Mouse (Mus musculus) cerebellum, adult 11-12 months (tissue): Measurements from ENCODE around the gene Atp6ap2.
"Not testable (repeated sequence)": the region's sequence is repeated elsewhere in the genome, so short reads cannot be mapped to it uniquely, and the experiment has no call there.

Source experiments
- DNase-seq: peaks from one replicate; pipeline ENCODE4 v3.0.0; 2022

Gene Atp6ap2

GRCm38 (mm10) chrX:12587192-12587957 is at the start of gene Atp6ap2:
Gene Atp6ap2, plus strand, starts transcription at chrX:12587801.
- DNase-seq, result peak; percentile 96

DNA sequence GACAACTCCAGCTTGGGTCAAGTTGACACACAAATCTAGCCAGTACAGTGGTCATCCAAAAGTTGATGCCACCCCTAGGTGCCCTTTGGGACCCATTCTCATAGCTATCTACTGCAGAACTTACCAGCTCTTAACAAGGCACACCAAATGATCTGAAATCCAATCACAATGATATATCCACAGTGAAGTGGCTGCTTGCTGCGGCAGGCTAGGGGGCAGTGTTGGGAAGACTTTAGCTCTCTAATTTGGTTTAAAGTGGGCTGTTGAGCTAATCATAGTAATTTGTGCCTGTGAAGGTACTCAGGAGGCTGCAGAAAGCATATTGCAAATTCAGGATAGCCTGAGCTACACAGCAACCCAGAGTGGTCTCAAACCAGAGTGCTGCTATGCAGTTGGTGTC is 43.2 kb upstream of the Atp6ap2 start:
- no peak for DNase-seq

DNA sequence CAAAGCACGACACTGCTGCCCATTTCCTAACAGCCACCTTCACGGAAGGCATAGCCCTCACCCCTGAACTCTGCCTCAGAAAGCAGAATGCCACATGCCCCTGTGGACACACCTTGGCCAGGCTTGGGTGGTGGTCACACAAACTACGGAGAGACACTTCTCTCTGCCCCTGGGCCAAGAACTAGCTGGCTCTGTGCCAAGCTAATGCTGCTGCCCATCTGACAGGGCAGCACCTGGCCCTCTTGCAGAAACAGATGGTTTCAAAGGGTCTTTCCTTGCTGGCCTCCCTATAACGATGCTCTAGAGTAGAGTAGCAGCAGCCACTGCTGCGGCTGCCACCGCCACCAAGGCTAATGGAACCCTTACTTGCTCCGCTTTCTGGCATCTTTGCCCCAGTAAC is 30.5 kb upstream of the Atp6ap2 start:
- DNase-seq, result peak; percentile 2

- DNase-seq, result no peak
Measured at GRCm38 (mm10) chrX:12571407-12571806, 16.2 kb upstream of the Atp6ap2 start.

DNA sequence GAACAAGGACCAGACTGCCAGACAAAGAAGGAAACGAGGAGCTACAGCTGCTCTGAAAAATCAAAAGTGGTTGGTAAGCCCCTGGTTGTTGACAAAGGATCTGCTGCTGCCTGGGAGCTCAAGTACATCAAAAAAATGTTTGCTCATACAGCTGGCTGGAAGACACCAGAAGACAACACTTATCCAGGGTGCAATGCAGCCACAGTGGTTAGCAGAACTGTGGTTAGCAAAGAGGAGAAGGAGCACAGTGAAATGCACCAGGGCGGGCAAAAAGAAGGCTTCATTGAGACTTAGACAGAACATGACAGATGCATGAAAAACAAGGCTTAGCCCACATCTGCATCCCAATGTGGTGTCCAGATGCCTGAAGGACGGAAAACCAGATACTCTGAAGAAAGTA is 9.7 kb upstream of the Atp6ap2 start:
- no peak for DNase-seq

DNA sequence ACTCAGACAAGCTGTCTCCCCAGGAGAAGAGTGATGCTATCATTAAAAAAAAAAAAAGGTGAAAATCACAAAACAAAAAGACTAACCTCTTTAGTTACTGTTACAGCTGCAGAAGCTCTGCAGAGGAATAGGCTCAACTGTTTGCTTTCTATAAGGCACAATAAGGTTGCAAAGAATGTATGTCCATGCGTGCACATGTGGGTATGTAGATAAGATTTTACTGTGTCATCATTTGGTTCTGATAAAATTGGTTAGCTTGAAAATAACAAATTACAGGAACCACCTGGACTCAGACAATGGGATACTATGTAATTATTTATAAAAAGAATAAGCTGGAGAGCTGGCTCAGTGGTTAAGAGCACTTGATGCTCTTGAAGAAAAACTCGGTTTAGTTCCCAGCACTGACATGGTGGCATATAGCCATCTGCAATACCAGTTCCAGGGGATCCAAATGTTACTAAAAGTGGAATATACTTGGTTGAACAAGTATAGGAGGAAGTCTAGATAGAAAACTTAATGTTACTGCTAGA is 9.2 kb upstream of the Atp6ap2 start:
- no peak for DNase-seq

GRCm38 (mm10) chrX:12583261-12583660 is 4.3 kb upstream of the Atp6ap2 start:
- DNase-seq, result no peak

- DNase-seq, result no peak
Measured at GRCm38 (mm10) chrX:12587958-12588355, 356 bp downstream of the Atp6ap2 start.

- no peak for DNase-seq
Measured at GRCm38 (mm10) chrX:12591401-12591943, 3.9 kb downstream of the Atp6ap2 start.

- no peak for DNase-seq
Measured at GRCm38 (mm10) chrX:12592011-12592410, 4.4 kb downstream of the Atp6ap2 start.

DNA sequence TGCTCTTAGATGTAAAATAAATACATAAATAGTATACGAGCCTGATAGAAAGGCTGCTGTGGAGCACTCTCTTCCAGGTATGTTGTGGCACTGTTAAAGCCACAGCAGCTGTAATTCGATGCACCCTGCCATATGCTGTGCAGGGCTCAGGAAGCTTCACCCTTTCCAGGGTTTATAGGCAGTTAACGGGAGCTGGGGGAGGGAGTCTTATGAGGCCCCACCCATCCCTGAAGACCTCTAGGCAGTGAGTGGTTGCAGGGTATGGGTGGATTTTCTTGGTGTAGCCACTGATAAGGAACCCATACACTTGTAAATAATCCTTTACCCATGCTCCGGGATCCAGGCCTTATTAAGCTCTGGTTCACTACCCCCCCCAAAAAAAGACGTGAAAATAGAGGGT is 6.2 kb downstream of the Atp6ap2 start:
- no peak for DNase-seq

DNA sequence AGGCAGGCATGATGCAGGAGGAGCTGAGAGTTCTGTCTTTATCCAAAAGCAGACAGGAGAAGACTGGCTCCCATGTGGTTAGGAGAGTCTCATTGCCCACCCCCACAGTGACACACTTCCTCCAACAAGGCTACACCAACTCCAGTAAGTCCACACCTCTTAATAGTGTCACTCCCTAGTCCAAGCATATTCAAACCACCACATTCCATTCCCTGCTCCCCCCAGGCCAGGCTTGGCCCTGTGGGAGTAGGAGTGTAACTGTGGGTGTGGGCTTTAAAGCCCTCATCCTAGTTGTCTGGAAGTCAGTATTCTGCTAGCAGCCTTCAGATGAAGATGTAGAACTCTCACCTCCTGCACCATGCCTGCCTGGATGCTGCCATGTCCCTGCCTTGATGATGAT is 22.9 kb downstream of the Atp6ap2 start:
- not testable (repeated sequence) for DNase-seq

DNA sequence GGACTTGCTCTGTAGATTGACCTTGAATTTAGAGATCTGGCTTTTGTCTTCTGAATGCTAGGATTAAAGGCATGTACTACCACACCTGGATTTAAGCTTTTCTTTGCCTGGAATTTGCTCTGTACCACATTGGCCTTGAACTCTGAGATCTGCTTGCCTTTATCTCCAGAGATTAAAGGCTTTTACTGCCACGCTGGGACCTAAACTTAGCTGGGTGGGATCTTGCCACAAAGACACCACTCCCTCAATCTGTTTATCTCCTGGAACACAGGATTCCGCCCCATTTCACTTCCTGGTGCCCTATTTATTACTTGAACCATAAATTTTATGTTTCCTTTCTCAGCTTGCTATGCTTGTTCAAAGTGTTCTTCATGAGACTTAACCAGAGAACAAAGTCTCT is 23.6 kb downstream of the Atp6ap2 start:
- no peak for DNase-seq

DNA sequence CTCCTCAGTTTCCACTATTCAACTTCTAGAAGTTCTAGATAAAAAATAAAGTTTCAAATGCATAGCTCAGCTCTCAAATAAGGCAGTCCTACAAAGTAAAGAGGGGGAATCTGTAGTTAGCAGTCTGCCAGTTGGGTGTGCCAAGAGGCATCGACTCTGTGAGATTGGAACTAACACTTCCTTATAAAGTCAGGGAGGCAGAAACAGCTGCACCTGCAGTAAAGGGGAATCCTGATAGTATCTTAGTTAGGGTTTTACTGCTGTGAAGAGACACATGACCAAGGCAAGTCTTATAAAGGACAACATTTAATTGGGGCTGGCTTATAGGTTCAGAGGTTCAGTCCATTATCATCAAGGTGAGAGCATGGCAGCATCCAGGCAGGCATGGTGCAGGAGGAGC is 24.8 kb downstream of the Atp6ap2 start:
- not testable (repeated sequence) for DNase-seq

DNA sequence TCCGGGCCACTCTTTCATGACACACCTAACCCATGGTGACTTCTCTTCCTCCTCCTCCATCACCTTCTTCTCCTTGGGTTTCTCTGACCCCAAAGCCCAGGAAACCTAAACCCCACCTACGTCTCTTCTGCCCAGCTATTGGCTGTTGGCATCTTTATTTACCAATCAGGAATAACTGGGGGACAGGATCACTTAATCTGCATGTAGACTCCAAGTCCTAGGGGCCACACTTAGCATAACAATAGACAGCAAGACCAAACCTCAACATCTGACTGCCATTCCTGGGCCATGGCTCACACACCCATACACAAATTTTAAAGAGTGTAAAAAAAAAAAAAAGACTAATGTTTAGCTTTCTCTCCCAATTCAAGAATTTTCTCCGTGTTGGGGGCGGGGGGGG is 37.5 kb downstream of the Atp6ap2 start:
- no peak for DNase-seq

GRCm38 (mm10) chrX:12644976-12645375 is 57.4 kb downstream of the Atp6ap2 start:
- DNase-seq, result no peak

DNA sequence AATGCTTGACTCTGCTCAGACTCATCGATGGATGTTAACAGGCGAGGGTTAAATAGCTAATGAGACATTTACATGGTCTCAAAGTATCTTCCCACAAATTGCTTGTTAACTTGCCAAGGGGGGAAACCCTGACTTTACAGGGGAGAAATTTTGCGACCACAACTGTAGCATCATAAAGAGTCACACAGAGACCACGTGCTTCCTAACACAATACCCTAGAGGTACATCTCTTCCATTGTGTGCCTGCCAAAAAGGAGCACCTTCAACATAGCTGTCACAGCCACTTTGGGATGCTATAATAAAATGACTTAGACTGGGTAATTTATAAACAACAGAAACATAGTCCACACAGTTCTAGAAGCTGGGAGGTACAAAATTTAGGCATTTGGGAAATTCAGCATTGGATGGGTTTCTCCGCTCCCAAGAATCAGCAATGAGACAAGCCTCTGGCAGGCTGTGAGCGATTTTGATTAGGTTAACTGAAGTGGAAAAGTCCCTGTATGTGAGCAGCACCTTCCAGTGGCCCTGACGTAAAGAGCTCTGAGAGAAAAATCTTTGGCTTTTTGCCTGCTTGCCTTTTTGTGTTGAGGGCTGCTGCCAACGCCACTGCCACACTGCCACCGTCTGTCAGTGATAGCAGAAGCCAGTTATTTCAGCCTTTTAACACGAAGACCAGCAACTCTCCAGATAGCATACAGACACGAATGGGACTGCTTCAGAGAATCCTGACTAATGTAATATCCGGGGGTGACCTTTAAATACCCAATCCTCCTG is 58.1 kb downstream of the Atp6ap2 start:
- DNase-seq, result peak; percentile 63

- DNase-seq, result no peak
Measured at GRCm38 (mm10) chrX:12651906-12652305, 64.3 kb downstream of the Atp6ap2 start.

GRCm38 (mm10) chrX:12653879-12654278 is 66.3 kb downstream of the Atp6ap2 start:
- DNase-seq, result no peak
